Mouse (Mus musculus) heart, embryonic 10.5 days (tissue): ENCODE results near the gene Sdhd. TPM values are rescaled to one million over a fixed set of nuclear protein-coding genes. Genes with fewer than 3 reads are reported as not detected.

ENCODE experiments used
- DNase-seq: peaks from one replicate; pipeline ENCODE4 v3.0.0-alpha.2; 2017; ENCODE audit warnings: low spot score
- H3K27ac ChIP-seq: fragments of 300-500 bp; sonication (generic); 2 replicates; pipeline ENCODE4 v1.5.1; 2016; ENCODE audit warnings: mild to moderate bottlenecking
- H3K27me3 ChIP-seq: fragments of 300-500 bp; sonication (generic); 2 replicates; pipeline ENCODE4 v1.6.1; 2016; ENCODE audit warnings: mild to moderate bottlenecking; ENCODE audit not compliant: poor library complexity, insufficient read depth, severe bottlenecking
- H3K36me3 ChIP-seq: fragments of 300-500 bp; sonication (generic); 2 replicates; pipeline ENCODE4 v1.6.1; 2016; ENCODE audit warnings: mild to moderate bottlenecking, moderate library complexity
- H3K4me1 ChIP-seq: fragments of 300-500 bp; sonication (generic); 2 replicates; pipeline ENCODE4 v1.6.1; 2016; ENCODE audit warnings: mild to moderate bottlenecking
- H3K4me3 ChIP-seq: fragments of 300-500 bp; sonication (generic); 2 replicates; pipeline ENCODE4 v1.5.1; 2016; ENCODE audit warnings: mild to moderate bottlenecking, moderate library complexity
- H3K9me3 ChIP-seq: fragments of 300-500 bp; sonication (generic); 2 replicates; pipeline ENCODE4 v1.6.1; 2016; ENCODE audit warnings: mild to moderate bottlenecking, moderate library complexity
- WGBS: fragments of 180-500 bp; shearing (Covaris S2); methylation state at CpG from one replicate; pipeline ENCODE4 v1.1.7; 2016; 5-methylcytosine and 5-hydroxymethylcytosine counted together
- polyA plus RNA-seq: library from polyadenylated mRNA; unstranded; fragments of >200 nt; fragmentation: Nextera tagmentation; extraction: Ambion mirVana; gene quantifications from 2 replicates; pipeline ENCODE4 v1.2.1, GENCODE M21; 2016

Gene Sdhd
- polyA plus RNA-seq, 1 experiment from 2014 or later, result 552 TPM

DNA sequence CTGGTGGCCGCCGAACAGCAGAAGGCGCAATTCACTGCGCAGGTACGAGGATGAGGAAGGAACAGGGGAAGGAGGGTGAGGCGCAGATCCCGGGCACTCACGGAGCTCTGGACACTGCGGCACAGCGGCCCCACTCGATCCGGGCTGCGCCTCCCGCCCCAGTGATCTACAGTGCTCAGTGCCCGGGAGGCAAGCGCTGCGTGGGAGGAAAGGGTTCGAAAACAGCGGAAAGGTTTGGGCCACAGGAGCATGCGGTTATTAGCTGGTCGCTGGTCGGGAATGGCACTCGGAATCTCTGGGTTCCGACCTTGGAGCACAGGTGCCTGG, 349 bp upstream of the Sdhd start:
- H3K27ac ChIP-seq, result peak overlapping the region; percentile 89
- no peak for DNase-seq
- no peaks in the 10 kb centered on the region for H3K9me3 ChIP-seq
- H3K4me3 ChIP-seq, result peak overlapping the region; percentile 68
- under 1% methylated on average over 24 of the region's 24 CpGs for WGBS
- peaks cover 51% of the 10 kb centered on the region for H3K36me3 ChIP-seq
- H3K4me1 ChIP-seq, result peaks cover 25% of the 10 kb centered on the region
- no peaks in the 10 kb centered on the region for H3K27me3 ChIP-seq

DNA sequence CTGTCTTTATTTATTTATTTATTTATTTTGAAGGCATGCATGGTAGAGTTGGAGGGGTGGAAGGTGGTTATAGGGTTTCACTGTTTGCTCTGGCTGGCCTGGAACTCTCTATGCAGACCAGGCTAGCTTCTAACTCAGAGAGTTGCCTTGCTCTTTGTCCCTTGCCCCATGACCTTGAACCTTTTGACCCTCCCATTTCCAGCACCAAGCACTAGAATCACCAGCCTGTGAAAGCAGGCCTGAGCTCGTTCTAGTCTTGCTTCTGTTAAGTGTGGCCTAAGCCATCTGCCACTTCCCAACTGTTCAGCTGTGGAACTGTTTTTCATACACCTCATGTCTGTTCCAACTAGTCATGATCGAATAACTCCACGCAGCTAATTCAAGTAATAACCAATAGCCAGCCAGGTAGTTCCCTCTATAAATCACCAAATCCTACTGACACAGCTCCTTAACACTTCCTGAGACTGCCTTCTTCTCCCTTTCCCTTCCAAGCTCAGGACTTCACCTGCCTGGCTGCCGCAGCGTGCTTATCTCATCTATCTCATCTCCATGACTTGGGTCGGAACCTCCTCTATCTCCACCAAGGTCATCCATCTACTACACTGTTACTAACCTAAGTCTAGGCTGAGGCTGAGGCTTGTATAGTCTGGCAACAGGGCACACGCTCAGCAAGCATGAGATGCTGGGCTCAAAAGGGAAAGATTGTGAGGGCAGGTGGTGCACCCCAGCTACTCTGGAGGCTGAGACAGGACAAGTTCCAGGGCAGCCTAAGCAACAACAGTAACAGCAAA, 1.4 kb downstream of the Sdhd start:
- 76% methylated on average over 7 of the region's 7 CpGs for WGBS
- H3K4me3 ChIP-seq, result peak overlapping the region; percentile 68
- H3K27me3 ChIP-seq, result no peaks in the 10 kb centered on the region
- no peaks in the 10 kb centered on the region for H3K9me3 ChIP-seq
- DNase-seq, result no peak
- H3K27ac ChIP-seq, result peak overlapping the region; percentile 89
- peaks cover 25% of the 10 kb centered on the region for H3K4me1 ChIP-seq
- H3K36me3 ChIP-seq, result peaks cover 52% of the 10 kb centered on the region

DNA sequence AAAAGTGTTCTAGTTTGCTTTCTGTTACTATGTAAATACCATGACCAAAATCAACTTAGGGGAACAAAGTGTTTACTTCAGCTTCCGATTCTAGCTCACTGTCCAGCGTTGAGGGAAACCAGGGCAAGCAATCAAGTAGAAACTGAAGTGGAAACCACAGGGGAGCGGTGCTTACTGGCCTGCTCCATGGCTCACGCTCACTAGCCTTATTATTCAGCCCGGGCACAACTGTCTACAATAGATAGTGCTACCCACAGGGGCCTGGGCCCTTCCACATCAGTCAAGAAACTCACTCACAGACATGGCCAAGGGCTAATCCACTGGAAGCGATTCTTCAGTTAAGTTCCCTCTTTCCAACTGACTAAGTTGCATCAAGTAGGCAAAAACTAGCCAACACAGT, 2.1 kb downstream of the Sdhd start:
- Histone ChIP-seq H3K36me3 (peaks cover 53% of the 10 kb centered on the region), H3K27me3 (no peaks in the 10 kb centered on the region), H3K4me1 (peaks cover 25% of the 10 kb centered on the region), H3K27ac (no peak overlapping the region), H3K9me3 (no peaks in the 10 kb centered on the region), H3K4me3 (peak overlapping the region; percentile 68)
- 73% methylated on average over 6 of the region's 6 CpGs for WGBS
- no peak for DNase-seq

DNA sequence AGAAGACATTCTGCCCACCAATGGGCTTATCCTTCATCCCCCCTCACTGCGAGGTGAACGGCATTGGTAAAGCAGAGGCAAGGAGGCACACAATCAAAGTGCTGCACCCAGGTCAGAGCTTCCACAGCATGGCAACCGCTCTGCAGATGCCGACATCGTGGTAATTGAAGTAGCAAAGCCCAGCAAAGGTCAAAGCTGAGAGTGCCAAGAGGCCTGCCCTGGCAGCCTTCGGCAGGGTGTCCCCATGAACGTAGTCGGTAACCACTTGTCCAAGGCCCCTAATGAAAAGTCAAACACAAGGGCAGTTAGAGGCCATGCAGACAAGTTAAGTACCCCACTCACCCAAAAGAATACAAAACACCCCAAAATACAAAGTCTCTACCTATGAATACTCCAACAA, 6.6 kb downstream of the Sdhd start:
- peaks cover 10% of the 10 kb centered on the region for H3K4me1 ChIP-seq
- 89% methylated on average over 8 of the region's 8 CpGs for WGBS
- H3K4me3 ChIP-seq, result no peak overlapping the region
- no peak overlapping the region for H3K27ac ChIP-seq
- H3K9me3 ChIP-seq, result no peaks in the 10 kb centered on the region
- H3K36me3 ChIP-seq, result peaks cover 58% of the 10 kb centered on the region
- no peak for DNase-seq
- H3K27me3 ChIP-seq, result no peaks in the 10 kb centered on the region

DNA sequence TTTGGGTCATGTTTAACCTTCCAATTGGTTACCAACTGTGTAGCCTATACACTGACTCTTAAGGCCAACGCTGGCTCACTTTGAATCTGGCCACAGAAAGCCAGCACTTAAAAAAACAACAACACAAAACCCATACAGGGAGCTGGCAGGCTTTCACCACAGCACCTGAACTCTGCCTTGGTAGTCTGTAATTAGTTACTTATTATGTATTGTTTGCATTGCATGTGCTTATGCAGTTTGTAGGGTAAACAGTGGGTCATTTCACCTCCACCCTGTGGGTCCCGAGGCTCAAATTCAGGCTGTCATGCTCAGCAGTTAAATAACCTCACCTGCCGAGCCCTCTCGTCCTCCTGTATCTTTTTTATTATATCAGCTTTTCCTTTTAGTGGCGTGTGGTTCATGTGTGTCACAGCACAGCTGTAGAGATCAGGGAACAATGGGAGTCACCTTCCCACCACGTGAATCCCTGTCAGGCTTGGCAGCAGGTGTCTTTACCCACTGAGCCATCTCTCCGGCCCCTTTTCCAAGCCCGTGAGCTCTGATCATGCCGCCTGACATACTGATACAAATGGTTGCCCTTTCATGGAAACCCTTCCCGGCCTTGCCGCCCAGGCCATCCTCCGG, 8.7 kb downstream of the Sdhd start:
- 81% methylated on average over 12 of the region's 12 CpGs for WGBS
- H3K4me3 ChIP-seq, result no peak overlapping the region
- no peak overlapping the region for H3K27ac ChIP-seq
- peaks cover 50% of the 10 kb centered on the region for H3K36me3 ChIP-seq
- no peak for DNase-seq
- H3K27me3 ChIP-seq, result no peaks in the 10 kb centered on the region
- no peaks in the 10 kb centered on the region for H3K4me1 ChIP-seq
- H3K9me3 ChIP-seq, result no peaks in the 10 kb centered on the region

DNA sequence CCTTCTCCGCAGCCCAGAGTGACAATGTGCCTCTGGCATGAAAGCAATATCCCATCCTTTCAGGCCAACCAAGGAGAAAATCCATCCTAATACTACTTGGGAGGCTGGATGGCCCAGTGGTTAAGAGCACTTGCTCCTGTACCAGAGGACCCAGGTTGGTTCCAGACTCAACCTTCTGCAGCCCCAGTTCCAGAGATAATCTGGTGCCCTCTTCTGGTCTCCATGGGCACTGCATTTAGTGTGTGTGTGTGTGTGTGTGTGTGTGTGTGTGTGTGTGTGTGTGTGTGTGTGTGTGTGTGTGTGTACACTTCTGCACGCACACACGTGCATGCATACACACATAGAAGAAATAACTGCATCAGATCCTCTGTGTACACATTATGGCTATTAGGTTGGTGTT, 10.1 kb downstream of the Sdhd start:
- H3K27me3 ChIP-seq, result no peaks in the 10 kb centered on the region
- H3K4me1 ChIP-seq, result no peaks in the 10 kb centered on the region
- DNase-seq, result no peak
- H3K9me3 ChIP-seq, result no peaks in the 10 kb centered on the region
- H3K4me3 ChIP-seq, result no peak overlapping the region
- H3K27ac ChIP-seq, result no peak overlapping the region
- WGBS, result 84% methylated on average over 3 of the region's 3 CpGs
- H3K36me3 ChIP-seq, result peaks cover 36% of the 10 kb centered on the region

DNA sequence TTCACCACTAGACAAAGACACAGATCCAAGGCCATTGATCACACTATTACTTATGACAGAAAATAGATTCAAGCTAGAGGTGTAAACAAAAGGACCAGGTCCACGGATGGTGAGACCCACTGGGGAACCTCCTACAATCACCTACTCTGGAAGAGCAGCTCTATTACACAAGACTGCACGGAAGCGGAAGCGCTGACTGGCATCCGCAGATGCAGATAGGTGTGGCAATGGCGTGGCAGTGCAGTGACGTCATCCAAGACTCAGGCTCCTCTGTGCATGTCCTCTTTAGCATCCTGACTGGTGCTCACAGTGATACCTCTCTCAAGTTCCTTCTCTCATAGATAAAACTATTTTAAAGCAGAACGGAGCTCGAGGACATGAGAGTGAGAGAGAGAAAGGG, 10.7 kb downstream of the Sdhd start:
- no peaks in the 10 kb centered on the region for H3K4me1 ChIP-seq
- WGBS, result 83% methylated on average over 9 of the region's 9 CpGs
- no peaks in the 10 kb centered on the region for H3K27me3 ChIP-seq
- H3K36me3 ChIP-seq, result peaks cover 30% of the 10 kb centered on the region
- no peak overlapping the region for H3K4me3 ChIP-seq
- H3K9me3 ChIP-seq, result no peaks in the 10 kb centered on the region
- DNase-seq, result no peak
- H3K27ac ChIP-seq, result no peak overlapping the region

DNA sequence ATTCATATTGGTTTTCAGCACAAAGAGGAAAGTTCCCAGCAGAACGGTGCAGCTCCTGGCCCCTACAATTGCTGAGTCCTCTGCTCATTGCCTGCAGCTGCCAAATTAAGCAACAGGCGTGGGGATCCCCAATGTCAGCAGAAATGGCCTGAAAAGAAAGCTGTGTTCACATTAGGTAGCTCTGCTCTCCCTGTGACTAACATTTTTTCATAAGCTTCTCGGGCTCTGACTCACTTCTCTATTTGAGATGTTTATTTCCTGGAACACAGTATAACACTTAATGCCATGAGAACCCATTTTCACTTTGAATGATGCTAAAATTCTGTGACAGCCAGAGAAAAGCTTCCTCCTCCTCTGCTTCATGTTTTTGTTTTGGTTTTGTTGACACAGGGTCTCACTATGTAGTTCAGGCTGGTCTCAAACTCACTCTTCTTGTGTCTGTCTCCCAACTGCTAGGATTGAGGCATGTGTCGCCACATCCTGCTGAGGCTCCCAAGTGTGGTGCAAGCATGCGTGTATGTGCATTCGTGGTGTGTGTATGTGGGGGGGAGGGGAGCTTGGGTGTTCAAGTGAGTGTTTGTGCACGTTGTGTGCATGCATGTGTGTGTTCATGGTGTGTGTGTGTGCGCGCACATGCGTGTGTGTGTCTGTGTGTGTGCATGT, 12.6 kb downstream of the Sdhd start:
- Histone ChIP-seq H3K36me3 (peaks cover 12% of the 10 kb centered on the region), H3K9me3 (no peaks in the 10 kb centered on the region), H3K27me3 (no peaks in the 10 kb centered on the region), H3K4me1 (no peaks in the 10 kb centered on the region), H3K4me3 (no peak overlapping the region), H3K27ac (no peak overlapping the region)
- no peak for DNase-seq
- WGBS, result 74% methylated on average over 10 of the region's 10 CpGs

DNA sequence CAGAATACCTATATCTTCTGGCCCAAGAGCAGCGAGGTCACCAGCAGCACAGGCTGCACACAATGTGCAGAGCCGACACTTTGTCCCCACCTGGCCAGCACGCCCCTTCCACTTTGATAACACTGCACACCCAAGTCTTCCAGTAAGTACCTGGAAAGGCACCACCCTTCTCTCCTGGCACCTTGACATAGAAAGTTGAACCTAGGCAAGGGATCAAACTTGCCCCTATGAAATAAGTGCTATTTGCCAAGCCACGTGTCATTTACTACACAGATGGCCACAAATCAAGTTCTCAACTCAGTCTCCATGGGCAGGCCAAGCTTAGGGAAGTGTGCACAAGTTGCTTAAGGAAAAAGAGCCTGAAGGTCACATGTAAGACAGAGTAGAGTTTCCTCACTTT, 16.7 kb downstream of the Sdhd start:
- Histone ChIP-seq H3K36me3 (no peaks in the 10 kb centered on the region), H3K27ac (no peak overlapping the region), H3K4me3 (no peak overlapping the region), H3K4me1 (no peaks in the 10 kb centered on the region), H3K27me3 (no peaks in the 10 kb centered on the region), H3K9me3 (no peaks in the 10 kb centered on the region)
- no peak for DNase-seq
- WGBS, result 74% methylated on average over 4 of the region's 4 CpGs

DNA sequence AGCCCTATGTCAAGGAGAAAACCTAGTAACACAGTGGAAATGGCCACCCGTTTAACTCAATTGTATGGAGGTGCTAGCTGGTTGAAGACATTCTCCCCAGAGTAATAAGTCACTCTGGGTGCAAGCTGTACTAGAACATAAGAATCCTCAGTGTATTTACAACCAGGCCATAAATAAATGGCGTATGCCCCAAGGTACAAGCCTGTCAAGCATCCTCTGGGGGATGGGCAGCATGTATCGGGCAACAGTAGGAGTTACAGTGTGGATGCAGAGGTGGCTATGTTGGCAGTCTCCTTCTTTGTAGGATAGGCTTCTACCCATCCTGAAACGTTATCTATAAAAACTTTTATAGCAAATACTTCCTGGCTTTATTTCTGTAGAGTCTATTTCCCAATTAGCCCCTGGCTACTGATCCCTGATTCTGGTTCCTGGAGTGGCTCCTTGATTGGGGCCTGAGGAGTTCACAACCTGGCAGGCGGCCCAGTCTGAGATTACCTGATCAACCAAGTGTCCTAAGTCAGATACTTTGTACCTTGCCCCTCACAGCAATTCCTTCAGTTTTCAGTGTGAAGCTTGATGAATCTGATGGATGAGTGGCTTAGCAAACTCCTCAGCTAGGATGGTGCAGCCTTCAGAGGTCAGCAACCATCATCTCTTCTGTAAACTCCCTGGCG, 18.3 kb downstream of the Sdhd start:
- WGBS, result 77% methylated on average over 6 of the region's 6 CpGs
- Histone ChIP-seq H3K36me3 (no peaks in the 10 kb centered on the region), H3K27me3 (no peaks in the 10 kb centered on the region), H3K4me1 (no peaks in the 10 kb centered on the region), H3K4me3 (no peak overlapping the region), H3K27ac (no peak overlapping the region), H3K9me3 (no peaks in the 10 kb centered on the region)
- no peak for DNase-seq

DNA sequence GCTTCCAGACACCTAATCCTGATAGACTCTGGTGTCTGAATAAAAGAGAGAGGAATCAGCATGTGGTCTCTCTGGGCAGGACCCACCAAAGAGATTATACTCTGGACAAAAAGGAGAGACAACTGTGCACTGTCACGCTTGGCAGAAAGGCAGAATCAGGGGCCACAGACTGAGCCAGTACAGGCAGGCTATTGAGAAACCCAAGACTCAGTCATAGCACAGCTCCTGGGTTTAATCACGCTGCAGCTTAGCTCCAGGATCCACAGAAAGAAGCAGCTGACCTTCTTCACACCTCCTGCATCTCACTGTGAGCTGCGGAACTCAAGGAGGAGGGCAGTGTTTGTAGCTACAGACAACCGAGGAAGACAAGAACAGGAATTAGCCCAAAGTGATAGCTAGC, 23.2 kb downstream of the Sdhd start:
- no peak for DNase-seq
- WGBS, result 30% methylated on average over 4 of the region's 4 CpGs
- Histone ChIP-seq H3K4me1 (no peaks in the 10 kb centered on the region), H3K27ac (no peak overlapping the region), H3K27me3 (no peaks in the 10 kb centered on the region), H3K9me3 (no peaks in the 10 kb centered on the region), H3K4me3 (no peak overlapping the region), H3K36me3 (no peaks in the 10 kb centered on the region)

DNA sequence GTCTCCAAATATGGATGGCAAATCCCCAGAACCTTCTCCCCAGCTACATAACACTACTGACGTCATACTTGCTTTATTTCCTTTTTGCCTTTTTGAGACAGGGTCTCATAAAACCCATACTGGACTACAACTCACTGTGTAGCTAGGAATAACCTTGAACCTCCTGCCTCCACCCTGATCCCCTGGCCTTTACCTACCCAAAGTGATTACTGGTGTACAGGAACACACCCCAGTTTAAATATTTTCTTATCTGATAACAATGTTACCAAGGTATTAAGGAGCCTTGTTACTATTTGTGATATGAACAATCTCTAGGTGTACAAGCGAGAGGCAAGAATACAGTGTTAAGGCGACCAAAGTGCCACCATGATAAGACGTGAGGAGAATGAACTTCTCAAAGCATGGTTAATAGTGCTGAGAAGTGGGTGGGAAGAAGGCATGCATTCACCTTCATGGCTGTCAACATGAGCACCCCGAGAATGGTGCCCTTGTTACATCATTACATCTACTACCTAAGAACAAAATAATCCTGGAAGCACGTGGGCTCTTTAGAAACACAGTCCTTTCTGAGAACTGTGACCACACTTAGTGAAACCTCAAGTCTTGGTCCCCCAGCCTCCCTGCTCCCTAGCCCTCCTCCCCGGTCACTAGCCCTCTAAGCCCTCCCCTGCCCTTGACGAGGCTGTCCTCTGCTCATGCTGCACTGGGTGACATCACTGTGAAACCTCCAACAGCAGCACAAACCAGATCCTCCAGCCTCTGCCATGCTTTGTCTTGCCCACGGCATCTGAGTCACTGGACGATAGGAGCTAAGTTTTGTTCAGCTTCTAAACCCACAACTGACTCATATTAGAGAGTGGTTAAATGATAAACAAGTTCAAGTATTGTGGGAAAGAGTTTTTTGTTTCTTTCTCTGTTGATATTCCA, 33.8 kb downstream of the Sdhd start:
- no peaks in the 10 kb centered on the region for H3K36me3 ChIP-seq
- no peaks in the 10 kb centered on the region for H3K4me1 ChIP-seq
- DNase-seq, result no peak
- no peaks in the 10 kb centered on the region for H3K27me3 ChIP-seq
- WGBS, result 63% methylated on average over 10 of the region's 10 CpGs
- H3K4me3 ChIP-seq, result no peak overlapping the region
- no peak overlapping the region for H3K27ac ChIP-seq
- H3K9me3 ChIP-seq, result no peaks in the 10 kb centered on the region
